In the genomic region with DNA sequence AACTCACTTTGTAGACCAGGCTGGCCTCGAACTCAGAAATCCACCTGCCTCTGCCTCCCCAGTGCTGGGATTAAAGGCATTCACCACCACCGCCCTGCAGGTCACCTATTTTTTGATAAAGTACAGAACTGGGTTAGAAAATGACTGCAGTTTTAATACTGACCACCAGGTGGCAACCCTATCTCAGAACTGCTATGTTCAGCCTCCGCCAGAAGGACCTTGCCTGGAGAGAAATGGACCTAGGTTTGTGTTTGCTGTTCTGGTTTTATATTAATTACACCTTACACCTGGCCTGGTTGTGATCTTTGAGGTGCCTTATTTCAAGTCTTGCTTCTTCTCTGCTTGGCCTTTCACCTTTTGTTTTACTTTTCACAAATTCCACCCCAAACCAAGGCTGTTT, we compare ENCODE assay signal across 8 mouse cellular contexts. TPM values are rescaled to one million over a fixed set of nuclear protein-coding genes. Genes with fewer than 3 reads are reported as not detected.
DNase-seq lines count a peak whose midpoint lies in the region; ATAC-seq and TF ChIP-seq lines count a peak whose summit lies in the region.
"Had no signal": no experiment of that assay in that cellular context is flagged by ENCODE, and none has a peak within 500 bp of the region (broad histone marks: within the 10 kb centered on the region; RNA-seq: fewer than 3 reads in every experiment).

No protein-coding gene starts in this region.

- DNase-seq in CD4-positive helper T cell, adult 2 months (ENCODE audit: low read depth, low spot score) = peak; percentile 65
- peak; percentile 81 for DNase-seq in MEL (ENCODE audit: low read depth, low spot score)
- DNase-seq in cerebellum, adult 11 months = peak; percentile 57
- peak; percentile 79 for DNase-seq in forebrain, postnatal 0 days
- peak; percentile 78 for DNase-seq in kidney, postnatal 10 days
- DNase-seq in liver, postnatal 0 days = peak; percentile 45
- peak; percentile 62 for DNase-seq in right cerebral cortex, adult 18-20 months

- H3K27me3 ChIP-seq in MEL (ENCODE audit: control insufficient read depth in 1 of 2, insufficient read depth in 2 of 2, low read length in 2 of 2) = no peaks in the 10 kb centered on the region
- no peaks in the 10 kb centered on the region for H3K27me3 ChIP-seq in forebrain, postnatal 0 days (ENCODE audit: insufficient read depth, low read length)
- peaks cover 7% of the 10 kb centered on the region; the same call in 1 of the 2 replicates for H3K27me3 ChIP-seq in liver, postnatal 0 days (ENCODE audit: insufficient read depth, low read length)
- H3K27me3 ChIP-seq: hindbrain, embryonic 15.5 days had no signal

- H3K27ac ChIP-seq in MEL (ENCODE audit: control insufficient read depth, low read depth, low read length) = no peak overlapping the region
- no peak overlapping the region for H3K27ac ChIP-seq in forebrain, postnatal 0 days (ENCODE audit: low read depth, low read length)
- H3K27ac ChIP-seq in liver, postnatal 0 days (ENCODE audit: low read depth) = no peak overlapping the region
- H3K27ac ChIP-seq: hindbrain, embryonic 15.5 days had no signal

- WGBS in forebrain, postnatal 0 days = 26% methylated on average over 3 of the region's 3 CpGs
- WGBS in liver, postnatal 0 days (ENCODE audit: insufficient replicate concordance) = 18% methylated on average over 3 of the region's 3 CpGs

- H3K9me3 ChIP-seq in MEL (replicated peaks; ENCODE audit: insufficient read depth, low read length) = no peaks in the 10 kb centered on the region
- H3K9me3 ChIP-seq in forebrain, postnatal 0 days (ENCODE audit: low read length) = no peaks in the 10 kb centered on the region
- peaks cover 4% of the 10 kb centered on the region; the same call in 1 of the 2 replicates for H3K9me3 ChIP-seq in liver, postnatal 0 days (ENCODE audit: low read length)
- H3K9me3 ChIP-seq: hindbrain, embryonic 15.5 days had no signal

- no peaks in the 10 kb centered on the region for H3K36me3 ChIP-seq in MEL (ENCODE audit: control insufficient read depth in 1 of 2, insufficient read depth in 2 of 2, low read length in 2 of 2)
- H3K36me3 ChIP-seq in forebrain, postnatal 0 days (ENCODE audit: insufficient read depth) = no peaks in the 10 kb centered on the region
- H3K36me3 ChIP-seq in liver, postnatal 0 days (replicated peaks; ENCODE audit: insufficient read depth, low read length) = no peaks in the 10 kb centered on the region
- H3K36me3 ChIP-seq: hindbrain, embryonic 15.5 days had no signal

- ATAC-seq in forebrain, postnatal 0 days = peak; percentile 43; the same call in 1 of the 2 replicates
- peak; percentile 59 for ATAC-seq in liver, postnatal 0 days

- TF ChIP-seq CTCF in MEL (IDR thresholded peaks at IDR 0.05 in 2 of 3, conservative IDR thresholded peaks at IDR 0.05 in 1 of 3; ENCODE audit: control insufficient read depth in 1 of 3, insufficient read depth in 1 of 3, low read depth in 2 of 3, low read length in 3 of 3, poor library complexity in 1 of 3, severe bottlenecking in 1 of 3) = peak; percentile 67 to 88 (median 68)
- peak; percentile 82 for TF ChIP-seq CTCF in forebrain, postnatal 0 days (IDR thresholded peaks at IDR 0.05; ENCODE audit: low read depth)
- TF ChIP-seq CTCF in liver, postnatal 0 days (IDR thresholded peaks at IDR 0.05; ENCODE audit: low read depth) = peak; percentile 83

- peaks cover 0 to 9% of the 10 kb centered on the region in 2 experiments; a peak in 2 of 4 replicates for H3K4me1 ChIP-seq in MEL (ENCODE audit: control insufficient read depth in 1 of 2, insufficient read depth in 2 of 2, low read length in 2 of 2)
- H3K4me1 ChIP-seq in forebrain, postnatal 0 days (ENCODE audit: insufficient read depth) = no peaks in the 10 kb centered on the region
- H3K4me1 ChIP-seq in liver, postnatal 0 days (ENCODE audit: insufficient read depth) = no peaks in the 10 kb centered on the region
- H3K4me1 ChIP-seq: hindbrain, embryonic 15.5 days had no signal

- H3K9ac ChIP-seq in MEL (ENCODE audit: control insufficient read depth, low read depth, low read length, poor library complexity, severe bottlenecking) = no peak overlapping the region
- H3K9ac ChIP-seq in forebrain, postnatal 0 days = no peak overlapping the region
- no peak overlapping the region for H3K9ac ChIP-seq in liver, postnatal 0 days (replicated peaks)
- H3K9ac ChIP-seq: hindbrain, embryonic 15.5 days had no signal

- no peak overlapping the region for H3K4me3 ChIP-seq in MEL (ENCODE audit: control insufficient read depth in 1 of 2, insufficient read depth in 1 of 2, low read depth in 2 of 2, low read length in 2 of 2)
- H3K4me3 ChIP-seq in forebrain, postnatal 0 days (ENCODE audit: low read depth, low read length) = no peak overlapping the region
- no peak overlapping the region for H3K4me3 ChIP-seq in liver, postnatal 0 days (ENCODE audit: low read depth, low read length)
- H3K4me3 ChIP-seq: hindbrain, embryonic 15.5 days had no signal

- TF ChIP-seq EP300 in MEL (IDR thresholded peaks at IDR 0.05; ENCODE audit: low read depth in 1 of 2, low read length in 2 of 2) = no peak
- TF ChIP-seq EP300 in liver, postnatal 0 days (IDR thresholded peaks at IDR 0.05; ENCODE audit: low read depth) = no peak

- TF ChIP-seq RAD21 in MEL (IDR thresholded peaks at IDR 0.05; ENCODE audit: low read depth, low read length) = peak; percentile 86

- H3K4me2 ChIP-seq in forebrain, postnatal 0 days (ENCODE audit: low read depth) = no peak overlapping the region
- H3K4me2 ChIP-seq in liver, postnatal 0 days (ENCODE audit: low read depth, low read length) = no peak overlapping the region
- H3K4me2 ChIP-seq: hindbrain, embryonic 15.5 days had no signal

- TF ChIP-seq POLR2A in MEL (IDR thresholded peaks at IDR 0.05; ENCODE audit: control insufficient read depth in 1 of 2, insufficient read depth in 1 of 2, low read depth in 1 of 2, low read length in 2 of 2, poor library complexity in 1 of 2) = no peak

- no peaks in the 10 kb centered on the region for H3K79me2 ChIP-seq in MEL (ENCODE audit: control insufficient read depth, insufficient read depth, low read length, poor library complexity)

TF ChIP-seq in MEL, 35 proteins besides CTCF, POLR2A, EP300 and RAD21:
- TF ChIP-seq SIN3A (IDR thresholded peaks at IDR 0.05; ENCODE audit: low read length) (no peak), NRF1 (IDR thresholded peaks at IDR 0.05; ENCODE audit: insufficient read depth, low read depth, low read length, poor library complexity, severe bottlenecking) (no peak), NELFE (IDR thresholded peaks at IDR 0.05; ENCODE audit: low read depth, low read length) (no peak), ZC3H11A (IDR thresholded peaks at IDR 0.05; ENCODE audit: low read depth, low read length) (peak; percentile 92), E2F4 (IDR thresholded peaks at IDR 0.05; ENCODE audit: borderline replicate concordance, low read depth, low read length) (no peak), TAL1 (IDR thresholded peaks at IDR 0.05; ENCODE audit: low read length) (no peak), ZMIZ1 (IDR thresholded peaks at IDR 0.05; ENCODE audit: low read depth, low read length) (no peak), TBP (IDR thresholded peaks at IDR 0.05; ENCODE audit: low read depth, low read length) (peak; percentile 83), SMC3 (IDR thresholded peaks at IDR 0.05; ENCODE audit: low read depth, low read length) (peak; percentile 96), MXI1 (IDR thresholded peaks at IDR 0.05; ENCODE audit: low read depth, low read length) (no peak), ZNF384 (IDR thresholded peaks at IDR 0.05; ENCODE audit: low read depth, low read length) (0 out of 2 replicates have a peak, but pooled peaks have one; percentile 20), TCF12 (IDR thresholded peaks at IDR 0.05; ENCODE audit: low read depth, low read length) (no peak), HCFC1 (IDR thresholded peaks at IDR 0.05; ENCODE audit: low read depth, low read length) (no peak), USF2 (IDR thresholded peaks at IDR 0.05; ENCODE audit: borderline replicate concordance in 1 of 2, insufficient read depth in 1 of 2, low read depth in 1 of 2, low read length in 2 of 2) (no peak), KAT2A (conservative IDR thresholded peaks at IDR 0.05; ENCODE audit: low read depth, low read length) (no peak), CHD1 (IDR thresholded peaks at IDR 0.05; ENCODE audit: low read depth, low read length) (no peak), MAX (IDR thresholded peaks at IDR 0.05; ENCODE audit: low read length) (no peak), RCOR1 (IDR thresholded peaks at IDR 0.05; ENCODE audit: low read depth, low read length) (no peak), MAZ (IDR thresholded peaks at IDR 0.05; ENCODE audit: low read depth, low read length) (no peak)

RNA-seq across cellular contexts. Expression of a gene that starts 12.7 kb away (rescaled TPM):
- total RNA-seq in MEL (2012; rRNA removed) = not detected in 2 replicates
- polyA plus RNA-seq in MEL (2012; ENCODE audit: insufficient read depth in 1 of 2, insufficient read length in 2 of 2, low read depth in 1 of 2, low replicate concordance in 2 of 2, missing spikeins in 1 of 2) = not detected
- not detected in 2 replicates for total RNA-seq in forebrain, postnatal 0 days (2014; rRNA removed)
- not detected in 2 replicates for polyA plus RNA-seq in forebrain, postnatal 0 days (2015; fragmentation: Nextera tagmentation; extraction: Ambion mirVana)
- polyA plus RNA-seq in liver, postnatal 0 days (2015; fragmentation: Nextera tagmentation; extraction: Ambion mirVana) = 0.13 and 38.9 TPM in 2 replicates

RNA-seq across cellular contexts. Expression of a gene that starts 34.9 kb away (rescaled TPM):
- total RNA-seq in MEL (2012; rRNA removed) = 12.0 and 12.2 TPM in 2 replicates
- 10 to 100 TPM in 1 of 2 experiments, not detected in 1; 12.4 TPM for polyA plus RNA-seq in MEL (2012; ENCODE audit: insufficient read depth in 1 of 2, insufficient read length in 2 of 2, low read depth in 1 of 2, low replicate concordance in 2 of 2, missing spikeins in 1 of 2)
- 29.9 and 34.3 TPM in 2 replicates for total RNA-seq in forebrain, postnatal 0 days (2014; rRNA removed)
- 20.0 and 24.7 TPM in 2 replicates for polyA plus RNA-seq in forebrain, postnatal 0 days (2015; fragmentation: Nextera tagmentation; extraction: Ambion mirVana)
- 3.8 and 4.0 TPM in 2 replicates for polyA plus RNA-seq in liver, postnatal 0 days (2015; fragmentation: Nextera tagmentation; extraction: Ambion mirVana)

RNA-seq across cellular contexts. Expression of a gene that starts 47.9 kb away (rescaled TPM):
- 0.03 and 0.04 TPM in 2 replicates for total RNA-seq in MEL (2012; rRNA removed)
- polyA plus RNA-seq in MEL (2012; ENCODE audit: insufficient read depth in 1 of 2, insufficient read length in 2 of 2, low read depth in 1 of 2, low replicate concordance in 2 of 2, missing spikeins in 1 of 2) = not detected
- 0.54 and 1.8 TPM in 2 replicates for total RNA-seq in forebrain, postnatal 0 days (2014; rRNA removed)
- 0.65 and 1.1 TPM in 2 replicates for polyA plus RNA-seq in forebrain, postnatal 0 days (2015; fragmentation: Nextera tagmentation; extraction: Ambion mirVana)
- 0.85 and 1.1 TPM in 2 replicates for polyA plus RNA-seq in liver, postnatal 0 days (2015; fragmentation: Nextera tagmentation; extraction: Ambion mirVana)
